Mouse (Mus musculus) left cerebral cortex, postnatal 36 days (tissue): Measurements from ENCODE around the gene Sergef. TPM values are rescaled to one million over a fixed set of nuclear protein-coding genes. Genes with fewer than 3 reads are reported as not detected.

ENCODE experiments used
- DNase-seq, 2 experiments: peaks; one replicate each; pipeline ENCODE4 v3.0.0; 2021 to 2022; ENCODE audit warnings: low spot score in 2 of 2, mixed read lengths in 1 of 2
- intact Hi-C: fragments of 180-260 bp; cut with DNase I; formaldehyde crosslinking; loops from one replicate; pipeline ENCODE4 v1.15.1; 2025
- total RNA-seq, 2 experiments: library from RNA; stranded (reverse); gene quantifications; 2 replicates each; pipeline ENCODE4 v1.2.3; 2021

Gene Sergef
- total RNA-seq, 2 experiments from 2014 or later = 56.4 to 67.6 TPM

GRCm38 (mm10) chr7:46471054-46471737, 168.4 kb downstream of the Sergef start:
- no peak for DNase-seq
- intact Hi-C loops = no loop called here

DNA sequence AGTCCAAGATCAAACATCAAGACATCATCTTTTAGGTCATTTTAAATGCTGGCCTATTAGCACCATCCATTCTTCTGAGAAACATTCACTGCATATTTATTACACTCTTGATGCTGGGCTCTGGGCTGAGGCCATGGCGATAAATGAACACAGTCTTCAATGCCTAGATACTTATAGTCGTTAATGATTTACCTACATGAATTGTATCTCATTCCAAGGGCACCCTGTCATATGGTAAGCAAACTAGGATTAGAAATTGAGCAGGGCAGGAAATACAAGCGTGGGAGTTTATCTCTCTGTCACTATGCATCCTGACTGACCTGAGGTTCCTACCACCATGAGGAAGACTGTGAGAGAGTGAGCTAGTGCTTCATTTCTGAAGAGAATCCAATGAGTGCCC, 170.1 kb downstream of the Sergef start:
- intact Hi-C loops = no loop called here
- DNase-seq = no peak

DNA sequence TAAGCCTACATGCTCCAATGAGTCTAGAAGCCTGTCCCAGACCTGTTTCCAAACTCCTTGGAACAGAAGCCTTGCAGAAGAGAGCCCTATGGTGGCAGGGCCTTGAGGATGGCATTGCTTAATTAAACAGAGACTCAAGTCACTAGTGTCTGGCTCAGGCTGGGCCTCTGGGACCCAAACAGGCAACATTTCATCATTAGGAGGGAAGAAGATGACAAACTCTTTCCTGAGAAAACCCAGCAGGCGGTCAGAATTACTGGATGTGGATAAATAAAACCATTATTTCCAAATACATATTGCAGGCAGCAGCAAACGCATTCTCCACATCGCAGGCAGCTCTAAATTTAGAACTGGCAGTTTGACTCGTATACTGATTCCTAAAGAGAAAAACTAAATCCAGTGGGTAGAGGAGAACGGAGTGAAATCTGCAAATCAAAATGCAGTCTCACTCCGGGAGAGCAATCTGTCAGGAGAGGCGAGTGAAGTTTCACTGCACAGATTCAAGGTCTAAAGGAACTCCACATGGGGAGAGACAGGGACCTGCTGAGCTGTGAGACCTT, 173.1 kb downstream of the Sergef start:
- DNase-seq = no peak
- intact Hi-C loops = no loop called here

GRCm38 (mm10) chr7:46463136-46463535, 176.5 kb downstream of the Sergef start:
- no peak for DNase-seq

GRCm38 (mm10) chr7:46462287-46462686, 177.3 kb downstream of the Sergef start:
- no peak for DNase-seq
- intact Hi-C loops = loop anchor here (2.0 kb wide), 1 partner anchor 55 kb away; no protein-coding TSS in a partner anchor

More at GRCm38 (mm10) chr7:46463136-46463535, 176.5 kb downstream of the Sergef start:
- intact Hi-C loops = loop anchor here (2.0 kb wide), 1 partner anchor 54 kb away; no protein-coding TSS in a partner anchor

GRCm38 (mm10) chr7:46459605-46460245, 179.9 kb downstream of the Sergef start:
- intact Hi-C loops = no loop called here
- DNase-seq = no peak

DNA sequence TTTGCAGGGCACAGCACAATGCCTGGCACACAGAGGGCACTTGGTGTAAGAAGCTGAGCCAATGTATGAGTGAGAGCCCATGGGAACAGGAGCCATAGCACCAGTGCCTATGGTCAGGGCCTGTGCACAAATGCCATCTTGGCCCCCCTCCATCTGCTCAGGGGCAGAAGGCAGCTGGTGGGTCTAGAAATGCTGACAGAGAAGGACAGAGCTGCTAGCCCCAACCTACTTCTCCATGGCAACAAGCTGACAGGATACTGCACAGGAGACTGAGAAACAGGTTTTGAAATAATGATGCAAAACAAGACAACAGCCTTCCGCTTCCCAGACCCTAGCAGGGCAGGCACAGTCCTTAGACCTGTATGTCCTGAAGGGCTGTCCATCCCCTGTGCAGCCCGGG, 180.4 kb downstream of the Sergef start:
- intact Hi-C loops = no loop called here
- no peak for DNase-seq

DNA sequence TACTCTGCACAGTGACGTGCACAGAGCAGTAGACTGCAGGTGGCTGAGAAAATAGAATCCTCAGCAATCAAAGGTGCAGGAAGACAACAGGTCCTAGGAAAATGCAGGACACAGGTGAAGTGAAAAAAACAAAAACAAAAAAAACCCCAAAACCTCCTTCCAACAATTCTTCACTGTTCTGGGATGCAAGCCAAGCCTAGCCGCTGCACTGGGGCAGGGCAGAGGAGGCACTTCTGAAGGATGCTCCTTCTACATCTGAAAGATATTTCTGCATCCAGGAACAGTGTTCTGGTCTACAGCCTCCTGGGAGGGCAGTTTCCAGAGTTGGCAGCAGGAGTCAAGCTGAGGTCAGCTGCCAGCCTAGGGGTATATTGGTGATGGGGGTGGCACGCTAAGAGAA, 181.7 kb downstream of the Sergef start:
- intact Hi-C loops = no loop called here
- DNase-seq = no peak

DNA sequence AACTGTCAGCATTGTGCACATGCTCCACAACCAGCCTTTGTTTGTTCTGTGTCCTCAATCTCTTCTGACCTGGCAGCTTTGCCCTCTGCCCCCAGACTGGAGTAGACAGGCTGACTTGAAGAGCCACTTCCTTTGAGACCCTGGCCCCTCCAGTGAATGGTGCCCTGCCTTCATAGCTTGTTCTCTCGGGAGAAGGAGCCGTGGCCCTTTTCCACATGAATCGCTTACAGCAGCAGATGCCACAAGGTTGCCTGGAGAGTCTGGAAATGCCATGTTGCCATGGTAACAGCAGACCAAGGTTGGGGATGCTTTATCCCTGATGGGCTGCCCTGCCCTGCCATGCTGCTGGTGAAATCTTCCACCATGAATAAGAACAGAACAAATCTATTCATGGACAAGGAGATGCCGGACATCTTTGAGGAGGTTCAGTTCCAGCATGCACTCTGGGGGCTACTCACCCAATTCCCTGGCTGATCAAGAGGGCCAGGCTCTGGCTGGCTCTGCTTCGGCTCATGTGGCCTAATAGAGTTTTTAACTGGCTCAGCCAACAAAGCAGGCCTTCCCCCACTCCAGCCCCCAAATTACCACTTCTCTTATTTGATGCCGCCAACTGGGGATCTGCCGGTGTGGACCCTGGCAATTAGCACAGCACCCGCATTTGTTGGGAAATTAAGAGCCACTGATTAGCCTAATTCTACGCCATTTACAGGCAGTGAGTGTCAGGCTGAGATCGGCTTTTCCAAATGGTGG, 185.5 kb downstream of the Sergef start:
- intact Hi-C loops = no loop called here
- DNase-seq = no peak

DNA sequence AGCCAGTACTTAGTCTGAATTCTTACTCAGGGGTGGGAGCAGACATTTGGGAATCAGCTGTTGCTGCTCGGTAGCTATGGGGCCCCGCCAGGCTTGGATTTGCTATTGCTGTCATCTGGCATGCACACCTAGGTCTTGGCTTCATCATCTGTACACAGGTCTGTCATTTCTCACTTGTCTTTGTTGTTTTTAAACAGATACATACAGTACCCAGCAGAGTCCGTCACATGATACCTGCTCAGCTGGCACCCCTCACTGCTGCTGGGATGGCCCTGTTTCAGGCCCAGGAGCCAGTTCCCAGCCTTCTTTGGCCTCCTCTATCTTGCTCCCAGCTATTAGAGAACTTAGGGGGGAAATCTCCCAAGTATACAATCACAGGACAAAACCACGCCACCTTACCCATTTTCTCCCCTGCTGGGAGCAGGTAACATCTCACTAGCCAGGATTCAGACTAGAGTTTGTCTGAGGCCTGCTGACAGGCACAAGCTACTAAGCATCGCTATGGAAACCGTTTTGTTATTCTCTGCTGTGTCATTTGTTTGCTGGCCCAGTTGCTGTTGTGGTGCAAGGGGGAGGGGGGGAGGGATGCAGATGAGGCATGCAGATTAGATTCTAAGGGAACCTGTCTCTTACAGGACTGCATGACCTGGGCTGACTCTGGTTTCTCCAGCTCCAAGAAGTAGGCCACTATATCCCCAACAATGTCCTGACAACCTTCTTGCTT, 190.5 kb downstream of the Sergef start:
- intact Hi-C loops = no loop called here
- no peak for DNase-seq

- no peak for DNase-seq
- intact Hi-C loops = no loop called here
Measured at GRCm38 (mm10) chr7:46447473-46448165, 192.0 kb downstream of the Sergef start.

GRCm38 (mm10) chr7:46445896-46446295, 193.7 kb downstream of the Sergef start:
- intact Hi-C loops = no loop called here
- DNase-seq = no peak

- intact Hi-C loops = no loop called here
Measured at GRCm38 (mm10) chr7:46443163-46443562, 196.4 kb downstream of the Sergef start.

DNA sequence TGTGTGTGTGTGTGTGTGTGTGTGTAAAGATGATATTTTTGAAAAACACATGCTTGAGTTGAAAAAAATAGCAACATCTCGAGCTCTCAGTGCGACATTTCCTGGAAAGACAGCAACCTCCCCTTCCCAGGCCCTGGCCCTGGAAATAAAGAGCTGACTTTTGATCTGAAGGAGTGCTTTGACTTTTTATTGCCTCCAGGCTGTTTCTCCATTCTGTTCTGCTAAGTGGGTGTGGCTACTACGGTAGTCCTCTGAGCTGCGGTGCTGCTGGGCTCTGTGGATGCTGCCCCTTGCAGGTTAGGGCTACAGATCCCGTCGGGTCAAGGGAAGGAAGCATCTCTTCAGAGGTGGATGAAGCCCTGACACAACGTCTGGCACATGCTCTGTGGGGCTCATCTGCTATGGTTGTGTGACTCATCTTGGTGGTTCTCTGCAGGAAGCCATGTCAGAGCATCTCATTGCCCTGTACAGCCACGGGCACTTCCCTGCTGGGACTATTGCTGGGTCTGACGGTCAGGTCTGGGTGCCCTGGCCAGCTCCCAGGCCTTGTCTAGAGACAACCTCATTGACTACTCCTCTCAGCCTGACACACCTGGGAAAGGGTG, 201.0 kb downstream of the Sergef start:
- DNase-seq = no peak
- intact Hi-C loops = loop anchor here (5.0 kb wide), 1 partner anchor 41 kb away; the partner anchor contains the start of gene Kcnc1

More at GRCm38 (mm10) chr7:46443163-46443562, 196.4 kb downstream of the Sergef start:
- DNase-seq = no peak

DNA sequence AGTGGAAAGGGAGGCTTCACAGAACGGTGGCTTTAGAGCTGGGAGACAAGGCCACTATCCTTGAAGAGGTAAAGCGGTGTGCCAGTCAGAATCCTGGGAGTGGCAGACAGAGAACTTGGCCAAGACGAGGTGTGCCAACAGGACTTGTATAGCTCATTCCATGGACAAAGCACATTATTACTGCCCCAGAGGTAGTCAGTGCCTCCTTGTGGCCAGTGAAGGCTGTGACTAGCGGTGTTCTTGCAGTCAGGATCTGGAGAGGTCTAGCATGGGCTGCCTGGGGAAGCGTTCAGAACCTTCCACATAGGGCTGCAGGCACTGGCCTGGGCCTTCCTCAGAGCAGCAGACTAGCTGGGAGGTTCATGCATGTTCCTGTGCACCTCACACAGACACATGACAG, 203.8 kb downstream of the Sergef start:
- DNase-seq = no peak
- intact Hi-C loops = loop anchor here (5.0 kb wide), 1 partner anchor 39 kb away; the partner anchor contains the start of gene Kcnc1

DNA sequence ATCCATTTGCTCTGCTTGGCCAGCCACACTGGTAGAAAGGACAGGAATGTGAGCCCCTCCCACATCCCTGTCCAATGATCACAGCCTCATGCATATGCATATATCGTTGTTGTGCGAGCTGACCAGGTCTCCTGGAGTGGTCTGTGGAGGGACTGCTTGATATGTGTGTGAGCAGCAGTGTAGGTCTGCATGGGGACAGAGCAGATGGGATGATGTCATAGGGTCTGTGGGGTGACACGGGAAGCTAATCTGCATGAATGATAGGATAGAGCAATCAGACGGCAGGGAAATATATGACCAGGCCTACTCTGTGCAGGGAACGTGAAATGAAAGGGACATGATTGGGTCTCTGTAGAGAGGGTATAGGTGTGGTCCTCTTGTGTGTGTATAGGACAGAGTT, 205.7 kb downstream of the Sergef start:
- DNase-seq = no peak
- intact Hi-C loops = no loop called here

DNA sequence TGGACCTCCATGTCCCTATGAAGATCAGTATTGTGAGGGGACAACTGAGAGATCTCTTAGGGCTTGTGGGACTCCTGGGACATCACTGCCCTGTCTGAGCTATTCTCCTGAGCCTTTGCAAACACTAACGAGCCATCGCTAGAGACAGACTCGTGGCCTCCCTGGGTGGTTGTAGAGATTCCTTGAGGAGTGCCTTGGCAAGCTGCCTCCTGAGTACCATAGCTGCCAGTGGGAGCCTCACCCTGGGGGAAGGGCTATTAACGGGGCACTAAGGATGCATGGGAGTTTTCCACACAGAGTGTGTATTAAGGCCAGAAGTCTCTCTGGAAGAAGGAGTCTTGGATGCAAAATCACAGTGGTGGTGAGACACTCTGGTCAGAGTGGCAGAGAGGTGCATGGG, 214.6 kb downstream of the Sergef start:
- no peak for DNase-seq
- intact Hi-C loops = no loop called here

DNA sequence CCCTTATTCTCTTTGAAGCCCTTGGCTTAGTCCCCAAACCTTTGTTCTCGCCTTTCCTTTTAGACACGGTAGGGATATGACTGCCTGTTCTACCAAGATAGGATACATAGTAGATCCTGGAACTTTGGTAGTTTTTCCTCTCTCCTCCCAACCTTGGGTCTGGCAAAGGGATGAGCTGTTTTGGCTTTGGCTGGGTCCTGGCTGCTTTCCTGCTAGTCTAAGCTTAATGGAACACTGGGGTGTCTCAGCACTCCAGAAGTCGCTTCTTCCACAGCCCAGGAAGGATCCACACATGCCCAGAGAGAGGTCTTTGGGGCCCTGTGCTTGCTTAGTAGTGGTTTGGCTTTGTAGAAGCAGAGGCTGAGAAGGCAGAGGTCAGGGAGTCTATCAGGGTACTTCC, 215.7 kb downstream of the Sergef start:
- intact Hi-C loops = no loop called here

More for the DNA sequence above, 215.7 kb downstream of the Sergef start:
- DNase-seq = no peak
